Mouse (Mus musculus) liver, embryonic 14.5 days (tissue): ENCODE results near the gene Tecr. TPM values are rescaled to one million over a fixed set of nuclear protein-coding genes. Genes with fewer than 3 reads are reported as not detected.
A peak's percentile ranks its signal among the peaks of the same experiment; 100 is the strongest.

Experiments
- ATAC-seq: fragments of 200-750 bp; cut with Nextera tagmentation; 2 replicates; pipeline ENCODE4 v1.8.0; 2017; ENCODE audit warnings: moderate number of reproducible peaks, mild to moderate bottlenecking, moderate library complexity; ENCODE audit not compliant: insufficient read depth
- DNase-seq, 3 experiments: peaks; one replicate each; pipeline ENCODE4 v3.0.0-alpha.2; 2012 to 2013; ENCODE audit warnings: low read depth in 3 of 3, low spot score in 3 of 3
- H3K27ac ChIP-seq: fragments of 300-500 bp; sonication (generic); 2 replicates; pipeline ENCODE4 v1.5.1; 2014; ENCODE audit warnings: moderate library complexity, mild to moderate bottlenecking, control low read depth, inconsistent platforms
- H3K27me3 ChIP-seq: fragments of 300-500 bp; sonication (generic); 2 replicates; pipeline ENCODE4 v1.6.1; 2014; ENCODE audit warnings: mild to moderate bottlenecking, low read length, moderate library complexity; ENCODE audit not compliant: control insufficient read depth, insufficient read depth
- H3K36me3 ChIP-seq: fragments of 300-500 bp; sonication (generic); replicated peaks from 2 replicates; pipeline ENCODE4 v1.6.1; 2014; ENCODE audit warnings: low read depth; ENCODE audit not compliant: control insufficient read depth, insufficient read depth
- H3K4me1 ChIP-seq, 2 experiments: fragments of 200-500 bp in 1 of 2; fragments of 300-500 bp in 1 of 2; sonication (generic) in 1 of 2; replicated peaks; 2 replicates each; pipeline ENCODE4 v1.6.1; 2012 to 2014; ENCODE audit warnings: antibody characterized with exemption in 1 of 2, inconsistent platforms in 1 of 2, low read length in 1 of 2; ENCODE audit not compliant: control insufficient read depth in 2 of 2, insufficient read depth in 2 of 2
- H3K4me2 ChIP-seq: fragments of 300-500 bp; sonication (generic); 2 replicates; pipeline ENCODE4 v1.6.1; 2014; ENCODE audit warnings: low read depth, mild to moderate bottlenecking, control low read depth, moderate library complexity
- H3K4me3 ChIP-seq, 2 experiments: fragments of 200-500 bp in 1 of 2; fragments of 300-500 bp in 1 of 2; sonication (generic) in 1 of 2; 2 replicates each; pipeline ENCODE4 v1.5.1; 2012 to 2014; ENCODE audit warnings: low read depth in 2 of 2, low read length in 2 of 2, mild to moderate bottlenecking in 2 of 2, control low read depth in 1 of 2, inconsistent platforms in 1 of 2, moderate library complexity in 1 of 2; ENCODE audit not compliant: insufficient read depth in 1 of 2
- H3K9ac ChIP-seq: fragments of 300-500 bp; sonication (generic); replicated peaks from 2 replicates; pipeline ENCODE4 v1.6.1; 2014; ENCODE audit warnings: mild to moderate bottlenecking, control low read depth, moderate library complexity
- H3K9me3 ChIP-seq: fragments of 300-500 bp; sonication (generic); 2 replicates; pipeline ENCODE4 v1.6.1; 2016; ENCODE audit warnings: low read length, mixed read lengths; ENCODE audit not compliant: control insufficient read depth
- CTCF ChIP-seq: IDR thresholded peaks from 2 replicates; pipeline ENCODE4 v1.5.1; 2016; ENCODE audit warnings: antibody characterized with exemption, low read depth, control low read depth
- EP300 ChIP-seq: IDR thresholded peaks from 2 replicates; pipeline ENCODE4 v1.6.1; 2016; ENCODE audit warnings: antibody characterized with exemption, low read depth
- WGBS: fragments of 180-500 bp; shearing (Covaris S2); extraction: QIAGEN DNeasy Blood & Tissue Kit; methylation state at CpG from one replicate; pipeline ENCODE4 v1.1.7; 2014; ENCODE audit not compliant: insufficient replicate concordance; 5-methylcytosine and 5-hydroxymethylcytosine counted together
- polyA plus RNA-seq, 2 experiments: library from polyadenylated mRNA; depleted of rRNA in 1 of 2; stranded (reverse) in 1 of 2; unstranded in 1 of 2; fragments of >200 nt; fragmentation: Nextera tagmentation in 1 of 2; extraction: Ambion mirVana in 1 of 2; gene quantifications; 2 replicates each; pipeline versions ENCODE4 v1.2.1 to v1.2.3; 2012 to 2014

The Tecr gene
- polyA plus RNA-seq, 2 experiments: 176 to 294 TPM

- peaks cover 22% of the 10 kb centered on the region for H3K36me3 ChIP-seq
- no peaks in the 10 kb centered on the region for H3K27me3 ChIP-seq
- H3K9me3 ChIP-seq: no peaks in the 10 kb centered on the region
- no peak for ATAC-seq
- WGBS: 74% methylated on average over 17 of the region's 17 CpGs
- DNase-seq: no peak
- no peak overlapping the region for H3K4me3 ChIP-seq
- H3K4me2 ChIP-seq: no peak overlapping the region
- no peak overlapping the region for H3K9ac ChIP-seq
- no peak overlapping the region for H3K27ac ChIP-seq
- TF ChIP-seq CTCF (no peak), EP300 (no peak)
- H3K4me1 ChIP-seq: no peaks in the 10 kb centered on the region; a peak in 1 of 4 replicates
These were observed 31.9 kb downstream of the Tecr start for GRCm38 (mm10) chr8:83575561-83576515.

- Histone ChIP-seq H3K36me3 (peaks cover 25% of the 10 kb centered on the region), H3K4me3 (no peak overlapping the region), H3K4me1 (no peaks in the 10 kb centered on the region; a peak in 1 of 4 replicates), H3K4me2 (no peak overlapping the region), H3K9me3 (no peaks in the 10 kb centered on the region), H3K9ac (no peak overlapping the region), H3K27ac (no peak overlapping the region), H3K27me3 (no peaks in the 10 kb centered on the region)
- TF ChIP-seq EP300 (no peak), CTCF (no peak)
- ATAC-seq (no peak), DNase-seq (no peak)
- WGBS: 81% methylated on average over 15 of the region's 15 CpGs
These were observed 33.0 kb downstream of the Tecr start for GRCm38 (mm10) chr8:83574631-83575315.

- peaks cover 28% of the 10 kb centered on the region for H3K36me3 ChIP-seq
- no peaks in the 10 kb centered on the region for H3K27me3 ChIP-seq
- TF ChIP-seq CTCF (peak; percentile 43), EP300 (no peak)
- ATAC-seq (peak; percentile 16; the same call in 1 of the 2 replicates), DNase-seq (no peak)
- H3K9me3 ChIP-seq: no peaks in the 10 kb centered on the region
- H3K4me1 ChIP-seq: no peaks in the 10 kb centered on the region; a peak in 1 of 4 replicates
- no peak overlapping the region for H3K27ac ChIP-seq
- no peak overlapping the region for H3K9ac ChIP-seq
- no peak overlapping the region for H3K4me2 ChIP-seq
- H3K4me3 ChIP-seq: no peak overlapping the region
- 54% methylated on average over 18 of the region's 18 CpGs for WGBS
These were observed 34.5 kb downstream of the Tecr start for GRCm38 (mm10) chr8:83573140-83573875.

GRCm38 (mm10) chr8:83572246-83572812, 35.4 kb downstream of the Tecr start:
- Histone ChIP-seq H3K9ac (no peak overlapping the region), H3K27me3 (no peaks in the 10 kb centered on the region), H3K4me2 (no peak overlapping the region), H3K4me1 (peaks cover 0 to 6% of the 10 kb centered on the region in 2 experiments; a peak in 2 of 4 replicates), H3K27ac (no peak overlapping the region), H3K4me3 (no peak overlapping the region), H3K9me3 (no peaks in the 10 kb centered on the region), H3K36me3 (peaks cover 28% of the 10 kb centered on the region)
- WGBS: 56% methylated on average over 5 of the region's 5 CpGs
- no peak for TF ChIP-seq CTCF
- TF ChIP-seq EP300: no peak
- no peak for ATAC-seq
- DNase-seq: no peak
